Mouse (Mus musculus): ENCODE data around the gene Rnf214.

GRCm38 (mm10) chr9:45843780-45844179 lies 62.9 kb downstream of the Rnf214 start:
- no peak for TF ChIP-seq POLR2A (IDR thresholded peaks at IDR 0.05; ENCODE audit: borderline replicate concordance, extremely low read depth, low read depth, low read length)
- no peak for TF ChIP-seq CTCF (IDR thresholded peaks at IDR 0.05; ENCODE audit: insufficient read depth, low read length)
